Mouse (Mus musculus) adrenal gland, postnatal 36 days (tissue): ENCODE results near the gene Olfml2b. TPM values are rescaled to one million over a fixed set of nuclear protein-coding genes. Genes with fewer than 3 reads are reported as not detected.

Source experiments
- DNase-seq, 2 experiments: peaks; one replicate each; pipeline ENCODE4 v3.0.0; 2021; ENCODE audit warnings: mixed read lengths in 1 of 2
- total RNA-seq, 2 experiments: library from RNA; stranded (reverse); gene quantifications; 2 replicates each; pipeline ENCODE4 v1.2.3; 2021

Gene Olfml2b
- total RNA-seq, 2 experiments from 2014 or later: 6.0 to 8.9 TPM

GRCm38 (mm10) chr1:170646606-170647287 lies 2.4 kb downstream of the Olfml2b start:
- DNase-seq: no peak

DNA sequence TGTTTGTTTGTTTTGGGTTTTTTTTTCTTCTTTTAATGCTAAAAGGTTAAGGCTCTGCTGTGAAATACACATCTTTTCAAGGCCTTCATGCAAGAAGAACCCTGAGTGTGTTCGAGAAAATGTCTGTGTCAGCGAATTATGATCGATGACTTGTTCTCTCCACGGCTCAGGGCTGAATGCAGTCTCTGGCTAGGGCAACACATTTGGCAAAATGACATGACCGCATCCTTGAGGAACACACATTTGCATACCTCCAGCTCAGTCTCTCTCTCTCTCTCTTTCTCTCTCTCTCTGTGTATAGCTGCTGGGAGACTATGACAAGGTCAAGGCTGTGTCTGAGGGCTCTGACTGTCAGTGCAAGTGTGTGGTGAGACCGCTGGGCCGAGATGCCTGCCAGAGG lies 3.0 kb downstream of the Olfml2b start:
- peak; percentile 61 to 74 for DNase-seq

- no peak for DNase-seq
Measured at GRCm38 (mm10) chr1:170647971-170648514, 3.7 kb downstream of the Olfml2b start.

DNA sequence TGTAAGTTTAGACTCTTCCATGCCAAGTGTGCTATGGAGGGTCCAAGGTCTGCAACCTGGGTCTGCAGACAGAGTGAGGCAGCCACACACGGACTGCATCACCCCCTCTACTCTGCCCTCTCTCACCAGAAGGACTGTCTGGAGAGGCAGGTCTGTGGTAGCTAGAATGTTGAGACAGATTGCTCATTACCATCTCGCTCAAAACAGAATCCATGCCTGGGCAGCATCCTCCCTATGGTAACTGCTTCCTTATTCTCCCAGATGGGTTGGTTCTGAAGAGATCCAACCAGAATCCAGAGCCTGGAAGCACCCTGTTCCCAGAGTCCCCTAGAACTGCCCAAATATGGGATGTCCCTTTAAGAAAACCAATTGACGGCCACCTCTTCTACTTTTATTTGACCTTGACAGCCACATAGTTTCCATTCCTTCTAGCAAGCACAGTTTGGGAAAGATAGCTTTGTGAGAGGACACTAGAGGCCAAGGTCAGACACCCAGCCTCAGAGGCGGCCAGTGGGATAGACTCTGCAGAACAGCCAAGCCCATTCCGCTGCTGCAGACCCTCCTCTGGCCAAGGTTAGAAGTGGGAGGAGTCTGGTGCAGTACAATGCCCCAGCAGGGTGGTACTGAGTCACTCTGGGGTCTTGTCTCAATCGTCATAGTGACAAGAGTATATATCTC lies 6.9 kb downstream of the Olfml2b start:
- DNase-seq: peak; percentile 35 to 37

DNA sequence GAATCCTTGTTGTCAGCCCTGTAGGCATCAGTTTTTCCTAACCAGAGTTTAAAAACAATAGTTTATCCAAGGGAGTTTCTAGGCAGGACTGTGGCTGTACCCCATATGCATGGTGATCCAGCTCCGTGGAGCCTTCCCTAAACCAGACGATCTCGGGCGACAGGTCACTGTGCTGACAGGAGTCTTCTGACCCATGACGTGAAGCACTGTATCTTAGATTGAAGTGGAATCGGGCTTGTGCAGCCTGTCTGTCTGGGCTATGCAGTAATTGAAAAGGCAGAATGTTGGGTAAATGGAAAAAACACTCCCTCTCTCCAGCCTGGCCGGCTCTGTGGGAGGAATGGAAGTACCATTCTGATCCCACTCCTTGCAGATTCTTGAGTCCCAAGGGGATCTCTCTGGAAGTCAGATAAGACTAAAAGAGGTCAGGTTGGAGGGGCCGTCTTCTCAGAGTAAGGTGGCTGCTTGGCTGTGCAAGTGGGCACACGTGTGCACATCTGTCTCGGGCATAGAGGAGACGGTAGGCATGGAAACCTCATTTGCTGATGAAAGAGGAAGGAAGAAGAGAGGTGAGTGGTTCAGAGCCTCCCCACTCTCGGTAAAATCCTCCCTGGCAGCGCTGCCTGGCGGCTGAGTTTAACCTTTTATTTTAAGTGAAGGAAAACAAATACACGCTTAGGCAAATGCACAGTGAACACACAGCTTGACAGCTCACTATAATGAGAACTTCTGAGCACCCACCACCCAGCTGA lies 7.8 kb downstream of the Olfml2b start:
- DNase-seq: no peak

DNA sequence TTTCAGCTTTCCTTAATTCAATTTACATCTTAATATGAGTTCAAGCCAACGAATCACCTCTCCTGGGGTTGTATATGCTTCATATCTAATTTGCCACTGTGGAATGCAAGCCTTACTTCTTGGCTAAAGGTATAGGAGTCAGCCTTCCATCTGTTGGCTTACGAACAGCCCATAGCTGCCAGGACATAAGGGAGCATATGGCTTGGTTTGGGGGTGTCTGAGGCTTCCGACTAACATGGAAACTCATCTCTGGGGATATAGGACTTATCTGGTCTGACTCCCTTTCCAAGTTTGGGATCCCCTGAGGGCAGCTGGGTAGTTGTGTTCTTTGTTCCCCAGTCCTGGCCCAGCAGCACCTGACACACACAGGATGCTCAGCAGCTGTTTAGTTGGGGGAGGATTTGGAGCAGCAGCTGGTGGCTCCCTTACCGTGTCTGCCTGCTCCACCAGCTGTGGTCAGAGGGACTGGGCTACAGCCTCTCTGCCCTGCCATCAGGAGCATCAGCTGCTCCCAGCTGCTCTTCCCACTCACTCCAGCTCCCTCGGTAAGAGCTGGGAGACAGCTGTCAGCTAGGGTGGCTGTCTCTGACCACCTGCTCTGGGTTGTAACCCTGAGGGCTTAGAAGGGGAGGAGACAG lies 11.1 kb downstream of the Olfml2b start:
- no peak for DNase-seq

GRCm38 (mm10) chr1:170656518-170657227 lies 12.3 kb downstream of the Olfml2b start:
- no peak for DNase-seq

DNA sequence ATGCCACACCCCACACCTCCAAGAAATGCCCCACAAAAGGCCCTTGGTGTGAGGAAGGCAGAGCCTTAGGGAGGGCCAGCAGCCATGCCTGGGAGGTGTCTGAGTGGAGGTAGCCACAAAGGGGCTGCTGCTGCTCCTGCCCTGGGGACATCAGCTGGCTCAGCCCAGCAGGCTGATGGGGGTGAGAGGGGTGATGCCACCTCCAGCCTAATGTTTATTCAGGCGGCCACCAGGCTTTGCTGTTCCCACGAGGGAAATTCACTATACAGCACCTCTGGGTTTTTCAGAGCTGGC lies 12.8 kb downstream of the Olfml2b start:
- DNase-seq: no peak

DNA sequence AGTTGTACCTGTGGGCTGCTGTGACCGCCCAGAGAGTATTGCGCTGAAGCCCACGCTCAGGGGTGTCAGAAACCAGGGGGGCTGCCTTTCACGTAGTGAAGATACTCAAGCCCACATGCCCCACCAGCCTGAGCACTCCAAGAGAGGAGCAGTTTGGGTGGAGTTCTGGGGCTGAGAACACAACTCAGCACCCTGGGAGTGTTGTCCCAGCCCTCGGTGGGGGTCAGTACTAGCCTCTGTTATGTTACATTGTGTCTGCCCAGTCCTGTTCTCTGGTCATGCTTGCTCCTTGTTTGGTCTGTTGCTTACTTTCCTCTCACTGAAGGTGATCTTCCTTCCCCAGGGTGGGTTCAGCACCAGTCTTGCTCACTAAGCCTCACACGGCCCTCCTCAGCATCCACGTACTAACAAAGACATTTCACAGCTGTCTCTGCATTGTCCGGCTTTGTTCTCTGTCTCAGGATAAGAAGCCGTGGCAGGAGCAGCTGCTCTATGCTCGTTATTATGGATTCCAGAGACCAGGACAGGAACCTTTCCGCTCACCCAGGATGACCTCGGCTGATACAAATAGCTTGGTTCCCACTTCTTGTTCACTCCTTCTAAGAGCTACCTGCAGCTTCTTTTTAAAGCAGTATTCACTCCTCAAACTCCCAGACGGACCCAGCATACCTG lies 13.4 kb downstream of the Olfml2b start:
- DNase-seq: no peak

DNA sequence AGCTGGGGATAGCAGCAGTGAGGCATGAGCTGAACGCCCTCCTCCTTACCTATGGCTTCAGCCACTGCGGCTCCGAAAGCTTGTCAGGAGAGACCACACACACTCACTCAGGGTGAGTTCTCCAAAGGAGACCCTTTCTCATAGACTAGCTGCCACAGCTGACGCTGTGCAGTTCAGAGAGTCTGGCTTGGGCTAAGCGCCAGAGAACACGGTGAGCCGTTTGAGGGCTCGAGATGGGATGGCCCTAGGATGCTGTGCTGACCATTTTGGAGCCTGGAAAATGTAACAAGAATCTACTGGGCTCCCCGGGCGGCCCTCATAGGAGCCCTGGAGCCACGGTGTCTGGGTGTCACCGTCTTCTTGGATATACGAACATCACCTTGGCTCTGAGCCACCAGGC lies 14.9 kb downstream of the Olfml2b start:
- no peak for DNase-seq

DNA sequence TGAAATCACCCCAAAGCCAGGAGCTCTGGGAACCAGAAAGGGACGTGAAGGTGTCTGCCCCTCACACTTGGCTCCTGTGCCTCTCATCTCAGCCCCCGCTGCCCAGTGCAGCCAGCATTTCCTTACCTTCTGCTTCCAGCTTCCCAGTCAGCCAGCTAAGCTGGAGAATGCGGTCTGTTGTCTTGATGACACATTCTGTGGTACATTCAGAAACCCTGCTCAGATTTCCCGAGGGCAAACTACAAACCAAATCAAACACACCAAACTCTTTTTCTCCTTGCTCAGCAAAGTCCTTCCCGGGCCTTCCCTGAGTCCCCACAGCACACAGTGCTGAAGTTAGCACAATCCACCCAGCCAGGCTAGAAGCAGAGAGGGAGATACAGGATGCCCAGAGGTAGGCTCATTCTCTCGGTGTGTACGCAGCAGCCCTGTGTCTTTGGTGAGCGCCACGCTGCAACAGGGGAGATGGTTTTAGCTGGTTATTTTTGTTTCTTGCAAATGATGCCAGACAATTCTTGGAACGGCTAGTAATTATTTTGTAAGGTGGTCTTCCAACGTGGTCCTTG lies 20.4 kb downstream of the Olfml2b start:
- DNase-seq: no peak

GRCm38 (mm10) chr1:170665200-170665599 lies 20.9 kb downstream of the Olfml2b start:
- DNase-seq: no peak

DNA sequence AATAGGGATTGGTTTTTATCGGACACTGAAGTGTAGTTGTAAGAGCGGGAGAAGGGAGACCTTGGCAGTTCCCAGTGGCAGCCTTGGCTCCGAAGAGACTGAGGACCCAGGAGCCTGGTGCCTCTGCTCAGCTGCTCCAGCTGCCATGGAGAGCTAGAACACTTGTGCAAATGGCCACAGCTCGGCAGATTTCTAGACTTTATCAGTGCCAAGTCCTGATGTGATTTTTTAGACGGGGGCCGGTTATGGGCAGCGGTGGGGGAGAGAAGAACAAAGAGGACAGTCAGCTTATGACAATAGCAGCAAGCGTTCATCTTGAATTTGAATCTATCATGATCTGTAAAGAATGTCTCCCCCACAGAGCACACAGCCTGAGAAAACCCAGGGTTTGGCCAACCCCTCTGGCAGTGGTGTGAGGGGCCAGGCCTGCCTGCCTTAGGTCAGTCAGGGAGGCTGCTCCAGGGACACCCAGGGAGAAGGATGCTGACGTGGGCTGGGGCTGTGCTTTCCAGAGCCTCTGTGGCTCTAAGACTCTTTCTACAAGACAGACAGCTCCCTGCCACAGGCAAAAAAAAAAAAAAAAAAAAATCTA lies 29.9 kb downstream of the Olfml2b start:
- no peak for DNase-seq

DNA sequence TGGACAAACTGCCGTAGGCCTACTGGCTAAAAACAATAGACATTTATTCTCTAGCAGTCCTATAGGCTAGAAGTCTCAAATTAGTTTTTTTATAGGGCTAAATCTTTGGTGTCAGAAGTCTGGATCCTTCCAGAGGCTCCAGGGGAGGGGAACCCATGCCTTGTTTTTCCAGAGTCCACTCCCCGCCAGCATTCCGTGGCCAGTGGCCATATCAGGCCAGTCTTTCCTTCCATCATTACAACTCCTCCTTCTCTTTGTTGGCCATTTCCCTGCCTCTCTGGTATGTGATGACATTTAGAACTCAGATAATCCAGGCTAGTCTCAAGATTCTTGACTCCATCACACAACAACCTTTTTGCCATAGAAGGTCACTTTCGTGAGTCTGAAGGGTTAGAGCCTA lies 33.3 kb downstream of the Olfml2b start:
- no peak for DNase-seq

DNA sequence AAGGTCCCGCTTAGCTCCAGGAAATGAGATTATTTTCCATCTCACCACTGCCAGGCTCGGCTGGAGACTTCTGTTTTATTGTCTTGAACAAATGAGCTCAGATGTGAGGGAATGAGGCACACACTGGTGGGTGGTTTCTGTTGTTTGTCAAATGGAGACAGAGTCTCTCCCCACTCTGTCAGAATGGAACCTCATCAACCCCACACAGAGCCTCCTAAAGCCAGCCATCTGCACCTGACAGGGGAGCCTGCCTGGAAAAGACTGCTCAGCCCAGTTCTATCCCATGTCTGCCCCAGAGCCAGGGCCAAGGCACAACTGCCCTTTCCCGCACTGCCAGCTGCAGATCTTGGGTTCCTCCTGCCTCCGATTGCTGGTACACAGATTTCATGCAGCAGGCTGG lies 34.5 kb downstream of the Olfml2b start:
- DNase-seq: no peak

- no peak for DNase-seq
Measured at GRCm38 (mm10) chr1:170679624-170680023, 35.3 kb downstream of the Olfml2b start.

GRCm38 (mm10) chr1:170683863-170684262 lies 39.5 kb downstream of the Olfml2b start:
- no peak for DNase-seq

DNA sequence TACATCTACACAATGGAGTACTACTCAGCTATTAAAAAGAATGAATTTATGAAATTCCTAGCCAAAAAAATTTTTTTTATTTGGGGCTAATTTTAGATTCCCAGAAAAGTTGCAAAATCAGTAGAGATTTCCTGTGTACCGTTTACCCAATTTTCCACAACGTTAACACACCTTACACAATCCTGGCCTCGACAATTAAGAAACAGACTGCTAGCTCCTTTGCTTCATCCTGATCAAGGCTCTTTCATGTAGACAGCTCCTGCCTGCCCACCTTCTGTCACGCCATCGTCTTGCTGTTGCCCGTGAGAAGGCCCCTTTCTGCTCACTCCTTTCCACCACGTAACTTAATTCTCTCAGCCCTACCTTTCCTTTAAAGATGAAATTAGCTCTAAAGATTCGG lies 45.4 kb downstream of the Olfml2b start:
- no peak for DNase-seq

DNA sequence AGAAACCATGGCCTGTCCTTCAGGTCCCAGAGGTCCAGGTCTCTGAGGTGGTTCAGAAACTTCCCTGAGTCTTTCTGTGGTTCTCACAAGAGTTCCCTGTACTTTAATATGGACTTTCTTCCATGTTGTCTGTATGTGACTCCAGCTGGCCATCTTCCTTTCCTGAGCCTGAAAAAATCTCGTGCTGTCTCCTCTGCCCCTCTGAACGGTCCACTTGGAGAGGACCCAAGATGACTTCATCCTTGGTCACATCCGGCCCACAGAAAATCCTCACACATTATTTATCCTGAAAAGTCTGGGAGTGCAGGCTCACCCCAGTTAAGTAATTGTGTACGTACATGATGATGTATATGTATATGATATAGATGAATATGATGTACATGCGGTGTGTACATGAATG lies 47.0 kb downstream of the Olfml2b start:
- DNase-seq: peak in 1 of 2 experiments; percentile 15

DNA sequence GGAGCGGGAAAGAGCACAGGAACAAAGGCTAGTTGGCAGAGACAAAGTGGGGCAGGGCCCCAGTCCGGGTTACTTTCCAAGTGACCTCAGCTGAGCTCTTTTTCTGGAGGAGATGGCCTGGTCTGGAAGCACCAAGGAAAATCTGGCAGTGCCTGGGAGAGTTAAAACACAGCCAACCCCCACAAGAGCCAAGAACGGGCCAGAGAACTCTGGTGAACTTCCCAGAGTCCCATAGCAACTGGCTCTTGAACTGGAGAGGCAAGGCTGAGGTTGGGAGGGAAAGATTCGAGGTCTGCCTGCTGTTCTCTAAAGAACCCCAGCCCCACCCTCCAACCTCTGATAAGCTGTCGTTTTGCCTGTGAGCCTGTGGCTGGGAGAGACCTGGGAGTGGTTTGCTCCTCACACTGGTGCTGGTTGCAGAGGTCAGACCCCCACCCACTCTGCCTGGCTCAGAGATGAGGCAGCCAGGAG lies 50.5 kb downstream of the Olfml2b start:
- DNase-seq: peak; percentile 19 to 46

DNA sequence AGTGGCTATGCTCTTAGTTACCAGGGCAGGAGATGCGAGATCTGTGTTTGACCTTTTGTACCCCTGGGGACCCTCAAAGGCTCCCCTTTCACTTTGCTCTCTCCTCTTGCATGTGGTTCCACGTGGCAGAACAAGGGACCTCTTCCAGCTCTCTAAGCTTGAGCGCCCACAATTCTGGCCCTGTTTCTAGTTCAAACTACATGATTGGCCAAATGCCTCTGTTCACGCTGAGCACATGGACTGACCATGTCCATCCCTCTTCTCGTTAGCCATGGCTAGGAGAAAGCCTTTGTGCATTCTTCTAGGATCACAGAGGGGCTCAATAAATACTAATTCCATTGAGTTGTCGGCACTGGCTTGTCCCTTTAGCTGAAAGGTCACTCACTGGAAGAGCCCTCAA lies 51.0 kb downstream of the Olfml2b start:
- no peak for DNase-seq
